29 mouse cellular contexts compared by ENCODE assay signal in genomic region chr19:16911507-16911906, GRCm38 (mm10). TPM values are rescaled to one million over a fixed set of nuclear protein-coding genes. Genes with fewer than 3 reads are reported as not detected.
"Had no signal": no experiment of that assay in that cellular context is flagged by ENCODE, and none has a peak within 500 bp of the region (broad histone marks: within the 10 kb centered on the region; RNA-seq: fewer than 3 reads in every experiment).

No protein-coding gene starts in this region.

- ATAC-seq: liver, postnatal 0 days; lung, postnatal 0 days; midbrain, embryonic 13.5 days had no signal

- H3K9ac ChIP-seq: kidney, embryonic 15.5 days; limb, embryonic 12.5 days; limb, embryonic 15.5 days; liver, embryonic 14.5 days; liver, postnatal 0 days; lung, embryonic 14.5 days; midbrain, embryonic 13.5 days; neural tube, embryonic 13.5 days had no signal

- H3K9me3 ChIP-seq: limb, embryonic 12.5 days; limb, embryonic 15.5 days; midbrain, embryonic 13.5 days; neural tube, embryonic 13.5 days had no signal

- H3K27me3 ChIP-seq: kidney, embryonic 15.5 days; limb, embryonic 12.5 days; limb, embryonic 15.5 days; midbrain, embryonic 13.5 days; neural tube, embryonic 13.5 days had no signal

- DNase-seq: kidney, postnatal 10 days; kidney, postnatal 36 days; layer of hippocampus, postnatal 36 days; liver, postnatal 0 days; lung, embryonic 14.5 days; thymus, adult 18-20 months; thymus, postnatal 14 days; thymus, postnatal 4 days had no signal

- H3K27ac ChIP-seq: kidney, embryonic 15.5 days; left cerebral cortex, adult 2 months; limb, embryonic 12.5 days; limb, embryonic 15.5 days; liver, embryonic 14.5 days; macrophage; midbrain, embryonic 13.5 days; neural tube, embryonic 13.5 days had no signal

- H3K4me1 ChIP-seq: kidney, embryonic 15.5 days; limb, embryonic 12.5 days; limb, embryonic 15.5 days; midbrain, embryonic 13.5 days; neural tube, embryonic 13.5 days had no signal

- H3K36me3 ChIP-seq: kidney, embryonic 15.5 days; limb, embryonic 12.5 days; limb, embryonic 15.5 days; midbrain, embryonic 13.5 days; neural tube, embryonic 13.5 days had no signal

- H3K4me3 ChIP-seq: kidney, embryonic 15.5 days; left cerebral cortex, adult 2 months; limb, embryonic 12.5 days; limb, embryonic 15.5 days; midbrain, embryonic 13.5 days; myocyte; neural tube, embryonic 13.5 days had no signal

- H3K4me2 ChIP-seq: kidney, embryonic 15.5 days; limb, embryonic 12.5 days; limb, embryonic 15.5 days; liver, embryonic 11.5 days; lung, embryonic 14.5 days; midbrain, embryonic 13.5 days; neural tube, embryonic 13.5 days had no signal

RNA-seq across cellular contexts. Expression of gene Foxb2, which starts 37.9 kb away (rescaled TPM):
- total RNA-seq: layer of hippocampus, adult 8-10 months; layer of hippocampus, postnatal 10 days; layer of hippocampus, postnatal 36 days; left cerebral cortex, adult 2 months; left cerebral cortex, postnatal 10 days; left cerebral cortex, postnatal 36 days; megakaryocyte, adult 5-6 weeks; monocyte, adult 5-6 weeks; neutrophil, adult 5-6 weeks had no signal
- polyA plus RNA-seq: kidney, embryonic 15.5 days; limb, embryonic 12.5 days; limb, embryonic 15.5 days; liver, embryonic 11.5 days; liver, embryonic 14.5 days; liver, postnatal 0 days; lung, embryonic 14.5 days; lung, postnatal 0 days; myocyte; neural tube, embryonic 13.5 days; small intestine, adult 2 months; spleen, adult 2 months; stomach, embryonic 16.5 days had no signal

RNA-seq across cellular contexts. Expression of gene Prune2, which starts 44.4 kb away (rescaled TPM):
- total RNA-seq: monocyte, adult 5-6 weeks had no signal
